Mouse (Mus musculus) adrenal gland, postnatal 25 days (tissue): ENCODE results near the gene Gm45837. TPM values are rescaled to one million over a fixed set of nuclear protein-coding genes. Genes with fewer than 3 reads are reported as not detected.
"Not testable (repeated sequence)": the region's sequence is repeated elsewhere in the genome, so short reads cannot be mapped to it uniquely, and the experiment has no call there.

Source experiments
- DNase-seq: peaks from one replicate; pipeline ENCODE4 v3.0.0; 2021; ENCODE audit warnings: mixed read lengths
- microRNA-seq, 2 experiments: library from miRNA; unstranded; fragments of <30 nt; microRNA quantifications; one replicate each; pipeline ENCODE4 v1.2.0; 2021
- total RNA-seq: library from RNA; stranded (reverse); gene quantifications from 2 replicates; pipeline ENCODE4 v1.2.3, GENCODE M21; 2021

The Gm45837 gene
- total RNA-seq, 1 experiment from 2014 or later, result 4.2 TPM

- DNase-seq, result no peak
Observed at GRCm38 (mm10) chr7:101551530-101551929, 140.8 kb downstream of the Gm45837 start.

- DNase-seq, result not testable (repeated sequence)
Observed at GRCm38 (mm10) chr7:101555473-101555872, 144.8 kb downstream of the Gm45837 start.

- no peak for DNase-seq
Observed at GRCm38 (mm10) chr7:101557391-101557790, 146.7 kb downstream of the Gm45837 start.

- not testable (repeated sequence) for DNase-seq
Observed at GRCm38 (mm10) chr7:101559393-101559792, 148.7 kb downstream of the Gm45837 start.

Small RNA genes lying within 50 kb of the gene (microRNA-seq; reads per million reads assigned to microRNA genes)
- 17,785 to 37,400 reads per million in 2 experiments for gene Mir139

Other genes with a start within 250 kb of the Gm45837 start
- 23.5 and 26.7 TPM in 2 replicates for gene Atg16l2, start 108.6 kb upstream of the Gm45837 start, total RNA-seq
- 19.8 and 24.9 TPM in 2 replicates for gene Stard10, start 93.8 kb upstream of the Gm45837 start, total RNA-seq
- gene Arap1, start 62.8 kb upstream of the Gm45837 start, total RNA-seq, result 26.8 and 40.2 TPM in 2 replicates
- 161 and 169 TPM in 2 replicates for gene Pde2a, start 10.8 kb downstream of the Gm45837 start, total RNA-seq
- gene Art2b, start 174.7 kb downstream of the Gm45837 start, total RNA-seq, result not detected in 2 replicates